Comparison of ENCODE assay signal across 15 mouse cellular contexts in genomic region chr4:126707439-126707826, GRCm38 (mm10). TPM values are rescaled to one million over a fixed set of nuclear protein-coding genes. Genes with fewer than 3 reads are reported as not detected.
"Had no signal": no experiment of that assay in that cellular context is flagged by ENCODE, and none has a peak within 500 bp of the region (broad histone marks: within the 10 kb centered on the region; RNA-seq: fewer than 3 reads in every experiment).

No protein-coding gene starts in this region.

- H3K4me1 ChIP-seq: limb, embryonic 12.5 days; liver, embryonic 13.5 days; lung, embryonic 15.5 days; megakaryocyte, embryonic 14.5 days had no signal

- H3K27me3 ChIP-seq: limb, embryonic 12.5 days; liver, embryonic 13.5 days; lung, embryonic 15.5 days; megakaryocyte, embryonic 14.5 days had no signal

- DNase-seq: kidney, adult 18-20 months; kidney, postnatal 10 days; kidney, postnatal 4 days; liver; liver, embryonic 13.5 days; liver, postnatal 0 days; lung, postnatal 14 days; thymus, postnatal 14 days had no signal

- H3K4me3 ChIP-seq: layer of hippocampus, adult 2 months; limb, embryonic 12.5 days; liver, embryonic 13.5 days; lung, embryonic 15.5 days; megakaryocyte, embryonic 14.5 days had no signal

- ATAC-seq: liver, postnatal 0 days had no signal

- H3K27ac ChIP-seq: layer of hippocampus, adult 2 months; limb, embryonic 12.5 days; liver, embryonic 13.5 days; lung, embryonic 15.5 days; macrophage; stomach, postnatal 0 days had no signal

- H3K9ac ChIP-seq: limb, embryonic 12.5 days; liver, embryonic 13.5 days; liver, postnatal 0 days; lung, embryonic 15.5 days had no signal

- H3K4me2 ChIP-seq: limb, embryonic 12.5 days; liver, embryonic 13.5 days; lung, embryonic 15.5 days had no signal

- H3K9me3 ChIP-seq: limb, embryonic 12.5 days; liver, embryonic 13.5 days; lung, embryonic 15.5 days; megakaryocyte, embryonic 14.5 days had no signal

RNA-seq across cellular contexts. Expression of gene Tfap2e, which starts 28.6 kb away (rescaled TPM):
- polyA plus RNA-seq: kidney, embryonic 14.5 days; limb, embryonic 12.5 days; liver, embryonic 13.5 days; liver, postnatal 0 days; macrophage had no signal
